Mouse (Mus musculus) spleen, embryonic (tissue): ENCODE data around the gene Odf2l.

Experiments used
- CTCF ChIA-PET: fragments of 350-600 bp; sonication (Branson Sonifier 250); formaldehyde crosslinking; loops from one replicate; lab custom pipeline; 2022; lab: Charles Lee

The Odf2l gene

DNA sequence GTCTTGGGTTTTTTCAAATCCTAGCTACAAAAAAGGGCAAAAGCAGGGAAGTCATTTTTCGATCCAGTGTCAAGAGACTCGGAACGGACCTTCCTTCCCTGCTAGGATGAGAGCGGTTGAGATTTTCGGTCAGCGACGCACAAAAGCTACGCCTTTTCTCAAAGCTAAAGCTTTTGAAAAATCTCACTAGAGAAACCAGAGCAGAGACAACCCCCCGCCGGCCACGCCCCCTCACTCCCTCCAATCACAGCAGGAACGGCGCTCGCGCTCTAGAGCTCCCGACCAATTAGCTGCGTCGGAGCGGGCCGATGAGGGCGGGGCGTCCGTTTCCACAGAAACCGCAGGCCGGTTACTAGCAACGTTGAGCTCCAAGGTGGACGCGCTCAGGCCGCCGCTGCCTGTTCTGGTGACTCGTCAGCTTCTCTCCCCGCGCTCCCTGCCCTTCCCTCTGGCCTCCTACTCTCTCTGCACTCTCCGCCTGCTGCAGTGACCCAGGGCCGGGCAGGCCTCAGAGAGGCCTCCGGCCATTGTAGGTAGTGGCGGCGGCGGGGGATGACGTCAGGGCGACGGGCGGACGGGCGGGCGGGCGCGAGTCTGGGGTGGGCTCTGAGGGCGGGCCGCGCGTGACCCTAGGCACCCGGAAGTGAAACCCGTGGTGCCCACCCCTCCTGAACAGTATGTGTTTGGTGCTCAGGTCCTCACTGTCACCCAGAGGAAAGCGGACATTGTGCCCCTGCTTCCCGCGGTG is at the start of gene Odf2l:
Odf2l (plus strand) TSS at position 335 of the 748 bp plus-strand sequence.
- CTCF ChIA-PET = no interaction called here

DNA sequence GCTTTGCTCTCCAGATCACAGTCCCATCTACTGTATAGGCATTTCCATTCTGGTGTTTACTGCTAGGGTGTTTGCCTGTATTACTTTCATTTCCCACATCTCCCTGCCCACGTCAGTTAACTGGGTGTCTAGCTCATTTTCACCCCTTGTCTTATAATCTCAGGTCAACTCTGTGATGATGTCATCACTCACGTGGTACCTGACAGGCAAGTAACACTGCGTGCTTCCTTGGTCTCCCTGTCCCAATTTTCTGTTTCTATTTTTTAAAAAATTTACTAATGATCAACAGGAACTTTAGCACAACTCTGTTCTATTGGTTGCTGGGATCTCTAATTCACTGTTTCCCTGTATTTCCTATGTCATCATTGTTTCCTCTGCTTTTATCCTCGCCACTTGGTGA is 49.4 kb upstream of the Odf2l start:
- CTCF ChIA-PET = no interaction called here

DNA sequence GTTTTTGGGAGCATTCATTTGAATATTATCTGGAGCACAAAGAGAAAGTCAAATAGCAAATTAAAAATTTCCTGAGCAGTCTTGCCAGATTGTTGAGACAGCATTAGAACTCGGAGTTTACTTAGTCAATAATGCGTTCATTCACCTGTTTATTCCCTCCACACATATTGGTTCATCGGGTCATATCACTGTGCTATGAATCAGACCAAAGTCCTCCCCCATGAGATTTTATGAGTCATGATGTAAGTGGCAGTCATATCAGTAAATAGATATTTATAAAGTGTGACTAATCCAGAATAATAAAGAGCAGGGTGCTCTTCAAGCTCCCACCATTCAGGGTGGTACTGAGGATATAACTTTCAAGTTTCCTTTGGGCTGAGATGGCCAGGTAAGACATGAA is 46.0 kb upstream of the Odf2l start:
- CTCF ChIA-PET = no interaction called here

DNA sequence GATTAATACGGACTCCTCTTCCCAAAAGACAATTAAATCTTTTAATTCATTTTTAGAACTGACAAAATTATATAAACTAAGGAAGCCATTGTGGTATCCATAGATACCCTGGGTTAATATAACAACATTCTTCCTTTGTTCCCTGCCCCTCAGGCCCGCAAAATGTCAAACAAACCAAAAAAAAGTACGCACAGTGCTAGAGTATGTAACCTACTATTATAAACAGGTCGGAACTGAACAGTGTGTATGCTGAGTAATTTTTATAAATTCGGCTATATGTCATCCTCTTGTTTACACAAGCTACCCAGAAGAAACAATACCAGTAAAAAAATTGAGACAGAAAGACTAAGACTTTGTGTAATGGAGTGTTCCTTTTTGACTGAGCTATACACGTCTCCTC is 40.0 kb upstream of the Odf2l start:
- CTCF ChIA-PET = no interaction called here

DNA sequence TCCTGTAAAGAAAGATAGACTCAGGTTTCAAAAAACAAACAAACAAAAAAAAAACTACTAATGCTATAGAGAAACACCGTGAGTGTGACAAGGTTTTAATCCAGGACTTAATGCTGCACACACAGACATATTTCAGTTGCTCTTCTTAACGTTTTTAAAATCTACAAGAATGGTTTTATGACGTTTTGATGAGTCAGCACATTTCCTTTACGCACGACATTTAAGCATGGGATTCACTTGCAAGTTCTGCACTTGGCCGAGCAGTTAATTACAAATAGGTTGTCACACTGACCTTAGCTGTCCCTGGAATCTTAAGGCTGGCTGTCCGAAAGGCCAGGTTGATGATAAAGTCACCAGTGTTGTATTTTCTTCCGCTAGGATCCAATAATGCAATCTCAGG is 37.5 kb upstream of the Odf2l start:
- CTCF ChIA-PET = no interaction called here

DNA sequence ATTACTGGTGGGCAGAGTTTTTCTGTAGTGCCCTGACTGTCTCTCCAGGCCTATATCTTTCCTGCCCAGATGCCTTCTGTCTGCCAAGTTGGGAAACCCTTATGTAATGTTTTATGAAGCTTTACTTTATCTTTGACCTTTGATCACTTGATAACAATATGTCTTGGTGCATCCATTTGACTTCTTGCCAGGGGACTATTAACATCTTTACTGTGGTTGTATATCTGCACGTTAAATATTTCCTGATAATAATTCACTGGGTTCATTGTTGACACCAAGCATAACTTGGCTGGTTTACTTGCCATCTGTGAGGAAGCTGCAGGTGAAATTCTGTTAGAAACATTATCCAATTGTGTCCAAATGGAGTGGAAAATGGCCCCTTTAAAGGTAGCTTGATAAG is 35.3 kb upstream of the Odf2l start:
- CTCF ChIA-PET = no interaction called here

DNA sequence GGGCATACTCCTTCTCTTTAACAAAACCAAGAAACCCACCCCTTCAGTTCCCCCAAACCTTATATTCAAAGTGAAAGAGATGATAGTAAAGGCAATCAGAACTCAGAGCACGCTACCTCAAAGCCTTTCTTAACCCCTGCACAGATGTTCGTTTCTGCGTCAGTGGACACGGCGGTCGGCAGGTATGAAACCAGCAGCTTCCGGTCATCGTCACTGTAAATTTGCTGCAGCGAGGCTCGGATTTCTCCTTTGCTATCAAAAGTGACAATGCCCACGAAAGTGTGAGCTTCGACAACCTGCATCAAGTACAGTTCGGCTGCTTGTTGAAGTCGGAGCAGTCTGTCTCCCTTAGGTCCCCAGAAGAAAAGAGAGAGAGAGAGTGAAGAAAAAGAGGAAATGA is 32.2 kb upstream of the Odf2l start:
- CTCF ChIA-PET = no interaction called here

DNA sequence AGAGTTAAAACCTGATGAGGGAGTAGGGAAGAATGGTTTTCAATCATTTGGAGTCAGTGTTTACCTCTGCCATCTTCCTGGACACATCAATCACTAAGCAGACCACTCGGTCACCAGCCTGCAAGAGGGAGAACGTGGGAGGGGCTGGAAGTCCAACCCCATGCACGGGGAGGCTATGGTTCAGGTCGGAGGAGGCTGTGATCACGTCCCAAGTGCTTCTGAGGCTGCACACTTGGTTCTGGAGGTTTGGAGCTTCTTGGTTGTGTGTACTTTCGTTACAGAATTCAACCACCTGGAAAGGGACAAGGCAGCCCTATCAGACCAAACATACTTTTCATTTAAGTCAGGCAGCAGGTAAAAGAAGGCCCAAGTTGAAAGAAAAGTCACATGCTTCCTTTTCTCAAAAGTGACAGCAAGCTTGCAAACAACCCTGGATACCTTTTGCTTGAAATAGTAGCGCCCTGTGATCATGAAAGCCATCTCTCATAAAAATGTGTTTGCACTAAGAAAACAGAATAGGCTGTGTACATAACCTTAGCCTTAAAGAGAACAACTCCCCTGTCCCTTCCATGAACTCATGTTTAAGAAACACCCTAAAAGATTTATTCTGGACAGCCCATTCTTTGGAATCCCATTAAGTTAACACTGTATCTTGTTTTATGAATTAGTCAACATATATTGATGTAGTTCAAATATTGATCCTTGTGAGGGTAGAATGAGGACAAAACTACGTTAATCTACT is 30.4 kb upstream of the Odf2l start:
- CTCF ChIA-PET = no interaction called here

DNA sequence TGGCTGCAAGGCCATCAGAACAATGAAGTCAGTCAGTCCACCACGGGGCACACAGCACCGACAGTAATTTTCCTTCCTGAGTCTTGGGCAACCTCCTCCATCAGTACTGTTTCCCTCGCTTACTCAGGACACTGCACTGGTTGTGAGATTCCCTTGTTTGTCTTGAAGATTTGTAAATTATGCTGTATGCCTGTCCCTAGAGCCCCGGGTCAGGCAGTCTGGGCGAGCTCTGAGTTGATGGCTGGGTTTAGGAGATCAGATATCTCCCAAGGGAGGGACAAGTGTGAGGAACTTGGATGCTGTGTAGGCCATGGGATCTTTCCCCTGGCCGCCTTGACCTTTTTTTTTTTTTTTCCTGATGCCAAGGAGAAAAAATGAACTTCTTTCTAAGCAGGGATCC is 19.1 kb upstream of the Odf2l start, which contains the start of gene Clca2:
Clca2 (minus strand) TSS at position 153 of the 400 bp plus-strand sequence.
- CTCF ChIA-PET = no interaction called here

DNA sequence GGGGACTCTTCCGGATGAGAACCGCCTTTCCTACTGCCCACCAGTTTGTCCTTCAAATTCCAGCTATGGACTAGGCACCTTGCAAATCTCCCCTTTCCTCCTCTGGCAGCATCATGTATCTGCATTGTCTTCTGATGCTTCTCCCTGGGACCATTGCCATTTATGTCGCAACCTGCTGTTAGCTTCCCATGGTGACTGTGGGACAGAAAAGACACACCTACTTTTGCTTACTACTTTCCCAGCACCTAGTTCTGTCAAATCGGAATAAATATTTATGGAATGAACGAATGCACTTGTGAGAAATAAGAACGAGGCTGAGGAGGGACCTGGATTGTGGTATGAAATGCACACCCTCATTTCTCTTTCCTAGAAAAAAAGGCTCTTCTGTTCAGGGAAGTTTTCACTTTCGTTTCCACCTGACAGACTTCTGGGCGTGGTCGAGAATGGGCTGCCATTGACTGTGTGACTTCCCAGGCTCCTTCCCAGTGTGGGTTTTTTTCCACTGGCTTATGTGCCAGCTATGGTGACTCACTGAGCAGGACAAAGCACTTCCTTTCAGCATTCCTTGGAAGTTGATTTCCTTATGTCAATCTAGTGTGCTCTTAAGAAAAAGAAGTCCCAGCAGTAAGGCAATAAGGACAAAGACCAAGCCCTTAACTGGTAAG is 16.4 kb upstream of the Odf2l start:
- CTCF ChIA-PET = no interaction called here

DNA sequence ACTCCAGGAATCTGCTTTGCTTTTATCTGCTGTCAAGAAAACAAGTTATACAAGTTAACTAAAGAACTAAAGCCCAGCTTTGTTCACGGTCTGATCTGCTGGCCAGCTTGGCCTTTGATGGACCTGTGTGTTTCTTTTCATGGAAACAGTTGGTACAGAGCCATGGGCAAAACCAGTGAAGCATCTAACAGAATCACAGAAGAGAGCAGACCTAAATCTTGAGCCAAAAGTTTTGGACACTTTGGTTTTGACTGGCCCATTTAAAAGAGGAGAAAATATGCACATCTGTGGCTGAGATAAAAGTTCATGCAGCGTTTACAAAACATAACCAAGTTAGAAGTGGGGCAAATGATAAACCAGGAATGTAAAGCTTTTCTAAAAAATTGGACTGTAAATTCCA is 15.1 kb upstream of the Odf2l start:
- CTCF ChIA-PET = no interaction called here

DNA sequence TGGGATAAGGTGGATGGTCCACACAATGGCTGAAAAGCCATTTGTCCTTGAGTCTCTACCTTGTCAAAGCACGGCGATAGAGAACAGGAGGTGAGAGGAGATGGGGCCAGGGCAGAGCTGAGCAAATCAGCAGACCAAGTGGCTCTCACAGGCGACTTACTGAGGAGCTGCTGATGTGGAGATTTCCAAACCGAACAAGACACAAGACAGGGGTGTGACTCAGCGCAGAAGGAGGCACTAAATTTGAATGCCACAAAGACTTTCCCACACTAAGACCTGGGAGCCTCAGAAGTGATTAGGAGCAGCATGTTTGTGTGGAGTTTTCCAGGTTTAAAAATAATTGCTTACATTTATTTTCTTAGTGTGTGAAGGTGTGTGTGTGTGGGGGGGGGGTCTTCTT is 14.6 kb upstream of the Odf2l start:
- CTCF ChIA-PET = no interaction called here

DNA sequence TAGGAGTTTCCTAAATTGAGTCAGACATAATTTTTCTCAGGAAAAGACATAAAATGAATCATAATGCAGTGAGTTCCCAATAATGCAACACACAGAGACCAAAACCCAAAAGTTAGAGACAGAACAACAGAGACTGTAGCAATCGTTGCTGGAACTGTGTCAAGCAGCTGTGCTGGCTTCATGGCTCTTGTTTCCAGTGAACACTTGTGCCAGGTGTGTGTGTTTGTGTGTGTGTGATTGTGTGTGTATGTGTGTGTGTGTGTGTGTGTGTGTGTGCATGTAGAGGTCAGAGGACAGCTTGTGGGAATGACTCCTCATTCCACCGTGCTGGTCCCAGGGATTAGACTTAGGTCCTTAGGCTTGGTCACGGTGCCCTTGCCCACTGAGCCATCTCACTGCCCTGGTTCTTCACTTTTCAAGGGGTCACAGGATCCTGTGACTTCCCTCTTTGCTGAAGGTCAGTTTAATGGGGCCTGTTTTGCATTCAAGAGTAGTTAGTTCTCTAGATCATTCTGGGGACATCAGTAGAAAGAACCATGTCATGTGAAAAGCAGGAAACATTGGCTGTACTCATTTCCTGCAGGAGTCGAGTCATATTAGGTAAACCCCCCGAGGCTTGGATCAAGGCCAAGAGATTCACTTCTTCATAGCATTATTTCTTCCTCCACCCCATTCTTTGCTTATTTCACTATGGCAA is 13.2 kb upstream of the Odf2l start:
- CTCF ChIA-PET = no interaction called here

DNA sequence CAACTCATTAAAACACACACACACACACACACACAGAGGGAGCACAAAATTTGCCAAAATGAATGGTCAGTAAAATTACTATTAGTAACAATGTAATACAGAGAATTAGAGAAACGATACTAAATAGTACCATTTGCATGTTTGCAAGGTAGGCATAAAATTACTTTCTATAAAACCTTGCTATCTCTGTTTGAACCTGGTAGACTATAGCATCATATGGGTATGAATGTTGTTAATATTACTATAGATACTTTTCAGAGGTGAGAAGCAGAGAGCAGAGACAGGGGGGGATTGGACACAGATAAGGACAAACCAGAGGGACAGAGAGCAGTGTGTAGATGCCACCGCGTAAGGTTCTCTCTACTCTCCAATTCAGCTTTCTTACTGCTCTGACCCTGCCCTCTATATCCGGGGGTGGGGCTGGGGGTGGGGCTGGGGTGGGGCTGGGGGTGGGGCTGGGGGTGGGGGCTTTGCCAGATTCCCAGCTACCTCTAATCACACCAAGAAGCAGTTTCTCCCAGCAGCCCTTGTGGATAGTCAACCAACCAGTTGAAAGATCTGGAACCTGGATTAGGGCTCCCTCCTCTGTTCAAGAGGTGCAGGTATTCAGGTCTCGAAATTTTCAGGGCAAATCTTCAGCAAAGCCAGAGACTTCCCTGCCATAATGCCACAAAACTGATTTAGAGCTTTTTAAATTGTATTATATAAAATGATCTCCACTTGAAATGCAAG is 12.4 kb upstream of the Odf2l start:
- CTCF ChIA-PET = no interaction called here

DNA sequence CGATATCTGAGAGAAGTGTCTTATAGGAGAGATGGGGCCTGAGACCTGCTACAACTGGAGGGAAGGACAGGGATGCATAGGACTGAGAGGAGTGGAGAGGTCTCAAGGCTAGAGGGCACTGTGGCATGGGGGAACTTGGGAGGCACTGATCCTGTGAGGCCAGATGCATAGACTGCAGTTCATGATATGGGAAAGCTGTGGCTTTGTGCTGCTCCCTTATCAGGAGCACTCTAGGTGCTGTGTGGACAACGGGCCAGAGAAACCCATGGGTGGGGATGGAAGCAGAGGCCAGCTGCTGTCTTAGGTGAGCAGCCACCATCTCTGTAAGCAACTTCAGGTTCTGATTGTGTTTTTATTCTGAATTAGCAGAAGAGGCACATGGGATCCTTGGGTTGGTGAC is 3.2 kb upstream of the Odf2l start:
- CTCF ChIA-PET = no interaction called here

DNA sequence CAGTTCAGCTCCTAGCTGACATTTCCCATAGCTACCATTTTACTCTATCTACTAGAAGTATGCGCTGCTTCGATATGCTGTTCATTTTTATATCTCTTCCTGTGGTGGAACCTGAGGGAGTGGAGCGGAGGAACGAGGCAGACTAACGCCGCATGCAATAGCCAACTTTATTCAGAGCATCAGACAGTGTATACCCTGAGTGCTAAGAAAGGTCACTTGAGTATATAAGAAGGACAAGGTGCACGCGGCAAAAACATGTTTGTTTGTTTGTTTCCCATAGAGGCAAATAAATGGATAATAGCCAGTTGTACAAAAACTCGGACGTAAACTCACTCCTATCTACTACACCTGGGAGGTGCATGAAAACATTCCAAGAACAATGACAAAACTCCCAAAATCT is 751 bp upstream of the Odf2l start:
- CTCF ChIA-PET = no interaction called here

DNA sequence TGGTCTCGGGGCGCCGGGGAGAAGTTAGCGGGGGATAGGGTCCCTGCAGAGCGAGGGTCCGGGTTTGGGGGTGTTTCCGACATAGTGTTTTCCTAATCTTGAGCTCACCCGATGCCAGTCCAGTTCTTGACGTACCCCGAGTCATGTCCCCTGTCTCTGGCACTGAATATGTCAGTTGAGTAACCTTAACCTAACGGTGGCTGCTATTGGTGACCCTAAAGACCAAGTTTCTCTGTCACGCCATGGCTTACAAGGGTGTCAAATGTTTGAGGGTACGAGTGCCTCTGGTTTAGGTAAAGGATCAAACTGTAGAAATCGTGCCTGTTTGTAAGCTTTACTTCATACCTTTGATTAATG is 592 bp downstream of the Odf2l start:
- CTCF ChIA-PET = no interaction called here

DNA sequence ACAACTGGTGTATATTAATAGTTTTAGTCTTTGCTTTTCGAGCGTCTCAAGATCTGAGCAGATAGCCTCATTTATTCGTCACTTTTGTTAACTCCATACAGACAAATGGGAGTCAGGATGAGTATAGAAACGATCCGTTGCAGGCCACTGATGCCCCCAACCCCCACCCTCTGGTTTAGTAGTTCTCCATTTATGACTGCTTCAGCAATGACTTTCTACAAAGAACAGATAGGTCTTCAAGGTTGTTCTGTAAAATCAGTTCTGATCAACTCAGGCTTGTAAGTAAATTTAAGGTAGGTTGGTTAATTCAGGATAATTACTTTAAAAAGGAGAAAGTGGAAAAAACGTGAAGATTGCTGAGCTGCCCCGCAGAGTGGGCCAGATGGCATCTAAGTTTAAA is 1.0 kb downstream of the Odf2l start:
- CTCF ChIA-PET = no interaction called here

DNA sequence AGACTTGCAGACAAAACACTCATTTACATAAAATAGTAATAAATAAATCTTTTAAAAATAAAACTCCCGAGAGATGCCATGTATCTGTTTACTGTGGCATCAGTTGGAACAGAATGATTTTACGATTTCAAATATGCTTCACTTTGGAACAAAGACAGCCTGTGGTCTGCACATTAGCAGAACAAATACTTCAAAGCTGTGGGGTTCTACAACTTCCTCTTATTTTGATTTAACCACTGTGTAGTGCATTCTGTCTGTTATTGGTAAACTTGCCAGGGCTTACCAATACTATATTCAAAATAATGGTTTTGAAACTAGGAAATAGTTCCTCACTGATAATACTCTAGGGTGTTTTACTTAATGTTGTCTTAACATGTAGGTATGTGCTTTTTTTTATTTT is 8.2 kb downstream of the Odf2l start:
- CTCF ChIA-PET = no interaction called here

DNA sequence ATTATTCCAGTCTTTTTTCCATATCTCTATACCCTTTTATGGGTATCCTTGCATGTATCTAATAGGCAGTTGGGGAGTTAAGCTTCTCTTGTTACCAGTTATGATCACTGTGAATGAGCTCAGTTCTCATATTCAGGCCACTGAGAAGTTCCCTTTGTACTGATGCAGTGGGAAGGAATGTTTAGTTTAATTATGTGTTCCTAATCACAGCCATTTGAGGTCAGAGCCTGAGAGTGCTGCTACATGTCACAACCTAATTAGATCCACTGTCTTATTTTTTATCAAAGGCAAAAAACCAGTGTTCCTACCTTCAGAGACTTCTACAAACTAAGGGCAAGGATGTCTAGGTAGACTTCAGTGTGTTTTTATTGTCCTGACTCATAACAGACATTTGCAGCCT is 11.0 kb downstream of the Odf2l start:
- CTCF ChIA-PET = no interaction called here

DNA sequence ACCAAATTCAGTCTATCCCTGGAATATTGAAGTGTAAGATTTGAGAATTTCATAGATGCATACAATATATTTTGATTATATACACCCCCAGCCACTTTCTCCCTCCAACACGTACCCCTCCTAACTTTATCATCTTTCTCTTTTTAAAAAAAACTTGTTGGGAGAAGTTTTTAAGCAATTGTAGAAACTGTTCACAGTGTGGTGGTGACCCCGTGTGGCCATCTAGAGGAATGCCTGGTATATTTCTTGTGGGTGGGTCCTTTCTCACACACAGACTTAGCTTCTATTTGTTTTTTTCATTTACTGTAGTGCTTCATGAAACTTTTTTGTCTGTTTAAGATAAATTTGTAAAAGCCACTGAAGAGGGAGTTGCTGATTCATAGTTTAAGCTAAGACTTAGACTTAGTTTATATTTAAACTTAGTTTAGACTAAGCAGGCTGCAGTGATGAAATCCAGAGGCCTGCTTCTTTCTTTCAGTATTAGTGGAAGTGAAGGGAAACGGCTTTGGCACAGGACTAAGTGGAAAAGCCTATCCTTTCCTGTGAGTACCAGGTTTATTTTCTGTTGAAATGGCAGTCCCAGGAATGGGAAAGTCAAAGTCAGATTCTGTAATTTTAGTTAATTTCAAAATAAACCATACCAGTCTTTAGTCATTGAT is 13.0 kb downstream of the Odf2l start:
- CTCF ChIA-PET = no interaction called here
